Mouse (Mus musculus) gastrocnemius, adult 2 months (tissue): Measurements from ENCODE around the gene Tbc1d32. TPM values are rescaled to one million over a fixed set of nuclear protein-coding genes. Genes with fewer than 3 reads are reported as not detected.

Experiments
- DNase-seq: peaks from one replicate; pipeline ENCODE4 v3.0.0; 2022
- H3K27ac ChIP-seq: fragments of 200-600 bp; 2 replicates; pipeline ENCODE4 v1.8.1; 2022; ENCODE audit warnings: mild to moderate bottlenecking
- H3K4me3 ChIP-seq: fragments of 200-600 bp; 2 replicates; pipeline ENCODE4 v1.8.1; 2022; ENCODE audit warnings: mild to moderate bottlenecking, moderate library complexity
- CTCF ChIP-seq: fragments of 200-600 bp; IDR thresholded peaks from 2 replicates; pipeline ENCODE4 v1.8.1; 2022; ENCODE audit warnings: antibody characterized with exemption, mild to moderate bottlenecking, moderate library complexity
- intact Hi-C: fragments of 180-260 bp; cut with DNase I; formaldehyde crosslinking; loops from one replicate; pipeline ENCODE4 v1.15.1; 2025
- total RNA-seq, 2 experiments: library from RNA; stranded (reverse); gene quantifications; 2 replicates each; pipeline ENCODE4 v1.2.3; 2021

Gene Tbc1d32
- total RNA-seq, 2 experiments from 2014 or later = 1.5 to 2.0 TPM

DNA sequence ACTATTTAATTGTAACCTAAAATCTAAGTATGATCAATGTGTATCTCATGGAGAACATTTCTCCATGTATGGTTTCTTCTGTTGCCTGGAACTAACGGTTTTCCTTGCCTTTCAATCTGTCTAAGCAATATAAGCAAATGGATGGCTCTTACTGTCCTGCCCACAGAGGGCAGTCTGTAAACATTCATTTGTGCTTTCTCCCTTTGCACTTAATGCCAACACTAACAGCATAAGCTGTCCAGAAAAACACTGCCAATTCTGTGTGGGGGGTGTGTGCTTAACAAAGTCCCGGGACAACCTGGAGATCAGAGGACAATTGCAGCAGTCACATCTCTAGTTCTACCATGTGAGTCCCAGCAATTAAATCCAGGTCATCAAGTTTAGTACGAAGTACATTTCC, 64.1 kb downstream of the Tbc1d32 start:
- intact Hi-C loops = no loop called here
- TF ChIP-seq CTCF = no peak
- DNase-seq = no peak

GRCm38 (mm10) chr10:56158748-56159147, 69.7 kb downstream of the Tbc1d32 start:
- H3K4me3 ChIP-seq = no peak overlapping the region
- intact Hi-C loops = no loop called here
- no peak overlapping the region for H3K27ac ChIP-seq
- no peak for DNase-seq
- no peak for TF ChIP-seq CTCF

More for the DNA sequence above, 64.1 kb downstream of the Tbc1d32 start:
- no peak overlapping the region for H3K4me3 ChIP-seq
- no peak overlapping the region for H3K27ac ChIP-seq

GRCm38 (mm10) chr10:56158207-56158606, 70.3 kb downstream of the Tbc1d32 start:
- no peak for TF ChIP-seq CTCF
- Histone ChIP-seq H3K4me3 (no peak overlapping the region), H3K27ac (no peak overlapping the region)
- intact Hi-C loops = no loop called here
- no peak for DNase-seq

GRCm38 (mm10) chr10:56156956-56157355, 71.5 kb downstream of the Tbc1d32 start:
- no peak for TF ChIP-seq CTCF
- intact Hi-C loops = no loop called here
- no peak overlapping the region for H3K27ac ChIP-seq
- no peak for DNase-seq
- no peak overlapping the region for H3K4me3 ChIP-seq

- Histone ChIP-seq H3K4me3 (no peak overlapping the region), H3K27ac (no peak overlapping the region)
- DNase-seq = no peak
- intact Hi-C loops = no loop called here
- no peak for TF ChIP-seq CTCF
Observed at GRCm38 (mm10) chr10:56148920-56149319, 79.6 kb downstream of the Tbc1d32 start.

GRCm38 (mm10) chr10:56137191-56137590, 91.3 kb downstream of the Tbc1d32 start:
- no peak for TF ChIP-seq CTCF
- intact Hi-C loops = no loop called here
- H3K27ac ChIP-seq = no peak overlapping the region
- H3K4me3 ChIP-seq = no peak overlapping the region
- no peak for DNase-seq

- Histone ChIP-seq H3K4me3 (no peak overlapping the region), H3K27ac (no peak overlapping the region)
- no peak for DNase-seq
- intact Hi-C loops = no loop called here
- TF ChIP-seq CTCF = no peak
Observed at GRCm38 (mm10) chr10:56129642-56130041, 98.8 kb downstream of the Tbc1d32 start.

GRCm38 (mm10) chr10:56126972-56127371, 101.5 kb downstream of the Tbc1d32 start:
- intact Hi-C loops = no loop called here
- no peak for DNase-seq
- no peak overlapping the region for H3K4me3 ChIP-seq
- H3K27ac ChIP-seq = no peak overlapping the region
- TF ChIP-seq CTCF = no peak

GRCm38 (mm10) chr10:56115636-56116180, 112.8 kb downstream of the Tbc1d32 start:
- intact Hi-C loops = no loop called here
- no peak for TF ChIP-seq CTCF
- peak overlapping the region; percentile 71 for H3K4me3 ChIP-seq

DNA sequence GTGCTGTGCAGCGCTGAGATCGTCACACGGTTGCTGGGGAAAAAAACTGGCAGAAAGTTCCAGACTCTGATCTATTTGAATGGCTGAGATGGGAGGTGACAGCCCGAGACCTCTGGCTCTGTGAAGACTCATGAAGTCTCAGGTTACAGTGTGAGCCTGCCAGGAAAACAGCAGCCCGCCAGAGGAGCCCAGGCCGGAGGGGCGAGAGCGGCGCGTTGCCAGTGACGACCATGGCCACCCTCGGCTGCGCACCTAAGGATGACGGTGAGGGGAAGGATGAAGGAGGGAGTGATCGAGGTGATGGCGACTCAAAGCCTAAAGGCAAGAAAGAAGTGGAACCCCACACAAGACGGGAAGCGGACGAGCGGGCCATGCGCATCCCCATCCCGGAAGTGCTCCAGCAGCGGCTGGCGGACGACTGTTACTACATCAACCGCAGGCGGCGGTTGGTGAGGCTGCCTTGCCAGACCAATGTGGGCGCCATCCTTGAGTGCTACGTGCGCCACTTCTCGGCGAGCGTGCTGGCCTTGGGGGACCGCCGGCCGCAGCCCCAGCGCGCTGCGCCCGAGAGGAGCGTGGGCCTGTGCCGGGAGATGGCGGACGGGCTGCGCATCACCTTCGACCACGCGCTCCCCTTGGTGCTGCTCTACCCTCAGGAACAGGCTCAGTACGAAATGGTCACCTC, 113.4 kb downstream of the Tbc1d32 start:
- H3K4me3 ChIP-seq = peak overlapping the region; percentile 71
- TF ChIP-seq CTCF = no peak
- peak; percentile 70 for DNase-seq
- intact Hi-C loops = no loop called here
- H3K27ac ChIP-seq = peak overlapping the region; percentile 69

More at GRCm38 (mm10) chr10:56115636-56116180, 112.8 kb downstream of the Tbc1d32 start:
- peak overlapping the region; percentile 69 for H3K27ac ChIP-seq
- peak; percentile 28 for DNase-seq

DNA sequence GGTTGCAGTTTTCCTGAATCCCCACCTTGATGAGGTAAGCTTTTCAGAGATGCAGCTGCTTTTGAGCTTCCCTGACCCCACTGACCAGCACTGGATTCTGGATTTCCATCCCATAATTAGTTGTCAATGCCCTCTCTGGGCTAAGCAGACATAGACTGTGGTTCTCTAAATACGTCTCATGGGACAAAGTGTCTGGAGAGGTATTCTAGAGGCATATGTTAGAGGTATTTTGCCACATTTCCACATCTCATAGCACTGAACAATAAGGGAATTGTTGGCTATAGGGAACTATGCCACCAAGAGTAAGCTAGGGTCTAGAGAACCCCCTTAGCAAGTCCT, 121.5 kb downstream of the Tbc1d32 start:
- H3K27ac ChIP-seq = peak overlapping the region; percentile 82
- DNase-seq = no peak
- intact Hi-C loops = loop anchor here (5.0 kb wide), 1 partner anchor 120 kb away; the partner anchor contains the start of gene Tbc1d32
- no peak for TF ChIP-seq CTCF
- peak overlapping the region; percentile 77 for H3K4me3 ChIP-seq

GRCm38 (mm10) chr10:56106333-56106995, 122.0 kb downstream of the Tbc1d32 start, which contains the start of gene Msl3l2:
Gene Msl3l2, plus strand, starts transcription at chr10:56106917.
- intact Hi-C loops = loop anchor here (5.0 kb wide), 1 partner anchor 121 kb away; the partner anchor contains the start of gene Tbc1d32
- peak; percentile 82 for TF ChIP-seq CTCF
- peak within 1 kb of the TSS; percentile 77 for H3K4me3 ChIP-seq

GRCm38 (mm10) chr10:56099641-56100310, 128.7 kb downstream of the Tbc1d32 start:
- no peak for TF ChIP-seq CTCF
- Histone ChIP-seq H3K4me3 (no peak overlapping the region), H3K27ac (no peak overlapping the region)
- DNase-seq = no peak
- intact Hi-C loops = no loop called here

More at GRCm38 (mm10) chr10:56106333-56106995, 122.0 kb downstream of the Tbc1d32 start, which contains the start of gene Msl3l2:
- peak within 1 kb of the TSS; percentile 82 for H3K27ac ChIP-seq
- peak; percentile 83 for DNase-seq
